Mouse (Mus musculus) heart, postnatal 0 days (tissue): Measurements from ENCODE around the gene Dapk2.

Experiments
- CTCF ChIP-seq: IDR thresholded peaks from 2 replicates; pipeline ENCODE4 v1.5.1; 2016; ENCODE audit warnings: antibody characterized with exemption, control low read depth, low read depth
- EP300 ChIP-seq: IDR thresholded peaks from 2 replicates; pipeline ENCODE4 v1.6.1; 2016; ENCODE audit warnings: antibody characterized with exemption, low read depth

DNA sequence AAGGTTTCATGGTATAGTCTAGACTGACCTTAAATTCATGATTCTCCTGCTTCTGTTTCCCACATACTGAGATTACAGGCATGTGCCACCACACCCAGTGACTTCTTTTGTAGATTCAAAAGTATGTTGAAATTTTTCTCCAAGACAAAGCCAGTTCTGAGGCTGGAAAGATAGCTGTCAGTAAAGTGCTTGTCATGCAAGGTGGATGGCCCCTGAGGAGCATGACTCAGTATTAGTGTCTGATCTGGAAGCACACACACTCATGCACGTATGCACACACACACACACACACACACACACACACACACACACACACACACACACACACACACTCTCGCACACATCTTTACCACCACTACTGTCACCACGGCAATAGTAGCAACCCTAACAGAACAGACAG is 17.0 kb downstream of the Dapk2 start:
- no peak for TF ChIP-seq EP300
- no peak for TF ChIP-seq CTCF
